In genomic region chr19:7205753-7206736, GRCm38 (mm10) we compare ENCODE assay signal across 7 mouse cellular contexts. TPM values are rescaled to one million over a fixed set of nuclear protein-coding genes. Genes with fewer than 3 reads are reported as not detected.
DNase-seq lines count a peak whose midpoint lies in the region; ATAC-seq lines count a peak whose summit lies in the region.

TSS of gene Otub1 (minus strand) at chr19:7206316.

- H3K9me3 ChIP-seq in embryonic facial prominence, embryonic 10.5 days, result no peaks in the 10 kb centered on the region
- H3K9me3 ChIP-seq in limb, embryonic 10.5 days (replicated peaks), result no peaks in the 10 kb centered on the region
- no peaks in the 10 kb centered on the region for H3K9me3 ChIP-seq in midbrain, embryonic 13.5 days

- H3K9ac ChIP-seq in midbrain, embryonic 13.5 days (replicated peaks), result peak within 1 kb of the TSS; percentile 89

- H3K27ac ChIP-seq in embryonic facial prominence, embryonic 10.5 days (replicated peaks), result peak within 1 kb of the TSS; percentile 97
- peak within 1 kb of the TSS; percentile 98 for H3K27ac ChIP-seq in limb, embryonic 10.5 days
- peak within 1 kb of the TSS; percentile 95 for H3K27ac ChIP-seq in midbrain, embryonic 13.5 days

- H3K27me3 ChIP-seq in embryonic facial prominence, embryonic 10.5 days (replicated peaks; ENCODE audit: low read depth, poor library complexity, severe bottlenecking), result no peaks in the 10 kb centered on the region
- no peaks in the 10 kb centered on the region for H3K27me3 ChIP-seq in limb, embryonic 10.5 days (ENCODE audit: low read depth, poor library complexity, severe bottlenecking)
- no peaks in the 10 kb centered on the region for H3K27me3 ChIP-seq in midbrain, embryonic 13.5 days

- H3K4me2 ChIP-seq in midbrain, embryonic 13.5 days (replicated peaks), result peak within 1 kb of the TSS; percentile 84

- ATAC-seq in granulocyte monocyte progenitor cell, adult 5-6 weeks (replicated peaks; ENCODE audit: poor library complexity, severe bottlenecking), result peak; percentile 92
- ATAC-seq in midbrain, embryonic 13.5 days, result peak; percentile 97

- peaks cover 45% of the 10 kb centered on the region for H3K36me3 ChIP-seq in embryonic facial prominence, embryonic 10.5 days (replicated peaks)
- peaks cover 39% of the 10 kb centered on the region for H3K36me3 ChIP-seq in limb, embryonic 10.5 days
- H3K36me3 ChIP-seq in midbrain, embryonic 13.5 days, result peaks cover 28% of the 10 kb centered on the region

- DNase-seq in adrenal gland, postnatal 10 days, result peak; percentile 96
- DNase-seq in embryonic facial prominence, embryonic 10.5 days (ENCODE audit: low spot score), result peak; percentile 97
- peak; percentile 94 for DNase-seq in kidney, adult 11 months
- DNase-seq in limb, embryonic 10.5 days (ENCODE audit: low spot score), result peak; percentile 98
- DNase-seq in spleen, adult 12 weeks (ENCODE audit: low spot score), result peak; percentile 91

- H3K4me3 ChIP-seq in embryonic facial prominence, embryonic 10.5 days, result peak within 1 kb of the TSS; percentile 71
- H3K4me3 ChIP-seq in limb, embryonic 10.5 days, result peak within 1 kb of the TSS; percentile 90
- peak within 1 kb of the TSS; percentile 84 for H3K4me3 ChIP-seq in midbrain, embryonic 13.5 days (replicated peaks)

- H3K4me1 ChIP-seq in embryonic facial prominence, embryonic 10.5 days, result peaks cover 25% of the 10 kb centered on the region
- H3K4me1 ChIP-seq in limb, embryonic 10.5 days, result peaks cover 34% of the 10 kb centered on the region
- peaks cover 34% of the 10 kb centered on the region for H3K4me1 ChIP-seq in midbrain, embryonic 13.5 days (replicated peaks)

- under 1% methylated on average over 76 of the region's 79 CpGs for WGBS in embryonic facial prominence, embryonic 10.5 days
- under 1% methylated on average over 75 of the region's 79 CpGs for WGBS in limb, embryonic 10.5 days
- WGBS in midbrain, embryonic 13.5 days, result under 1% methylated on average over 79 of the region's 79 CpGs

RNA-seq across cellular contexts. Expression of gene Otub1, which starts in this region (rescaled TPM):
- total RNA-seq in adrenal gland, postnatal 10 days (2021), result 100 to 1,000 TPM; 104 to 105 TPM
- polyA plus RNA-seq in embryonic facial prominence, embryonic 10.5 days (2016; fragmentation: Nextera tagmentation; extraction: Ambion mirVana), result 275 and 276 TPM in 2 replicates
- total RNA-seq in granulocyte monocyte progenitor cell, adult 5-6 weeks (2014; fragmentation: Nextera tagmentation), result 61.0 and 61.2 TPM in 2 replicates
- total RNA-seq in granulocyte monocyte progenitor cell, adult 5-6 weeks (2017), result 63.0 and 69.0 TPM in 2 replicates
- 252 and 263 TPM in 2 replicates for polyA plus RNA-seq in limb, embryonic 10.5 days (2016; fragmentation: Nextera tagmentation; extraction: Ambion mirVana)
- polyA plus RNA-seq in midbrain, embryonic 13.5 days (2015; fragmentation: Nextera tagmentation; extraction: Ambion mirVana), result 247 and 260 TPM in 2 replicates

Comparison
In these comparisons a context has a peak if more than half of its experiments do, and no peak if none do; other contexts are left out.
1. Peak in every context shown above with its lines: DNase-seq, ATAC-seq, H3K4me3 ChIP-seq and H3K27ac ChIP-seq.